Mouse (Mus musculus): ENCODE data around the gene 6030458C11Rik. TPM values are rescaled to one million over a fixed set of nuclear protein-coding genes. Genes with fewer than 3 reads are reported as not detected.
"Not testable (repeated sequence)": the region's sequence is repeated elsewhere in the genome, so short reads cannot be mapped to it uniquely, and the experiment has no call there.

Gene 6030458C11Rik
- polyA plus RNA-seq, 1 experiment from 2014 or later: 25.5 TPM

- H3K9me3 ChIP-seq (replicated peaks; ENCODE audit: control insufficient read depth, low read length); H3K9ac ChIP-seq (ENCODE audit: low read length); H3K27me3 ChIP-seq (ENCODE audit: control insufficient read depth, insufficient read depth, low read length); H3K36me3 ChIP-seq (ENCODE audit: control insufficient read depth, insufficient read depth); H3K4me3 ChIP-seq (ENCODE audit: low read length); ATAC-seq (replicated peaks; ENCODE audit: extremely low read depth, insufficient read depth, low FRiP score); H3K4me1 ChIP-seq (ENCODE audit: control insufficient read depth, insufficient read depth, low read length); H3K27ac ChIP-seq (ENCODE audit: low read length): not testable (repeated sequence)
- WGBS: 72% methylated on average over 2 of the region's 2 CpGs
- peak overlapping the region; percentile 30; the same call in 1 of the 2 replicates for H3K4me2 ChIP-seq (ENCODE audit: low read depth, low read length)
These were observed 23.3 kb downstream of the 6030458C11Rik start for GRCm38 (mm10) chr15:12801142-12801506.

- no peaks in the 10 kb centered on the region for H3K9me3 ChIP-seq (replicated peaks; ENCODE audit: control insufficient read depth, low read length)
- H3K27ac ChIP-seq (ENCODE audit: low read length): no peak overlapping the region
- H3K4me1 ChIP-seq (ENCODE audit: control insufficient read depth, insufficient read depth, low read length): peaks cover 3% of the 10 kb centered on the region; the same call in 1 of the 2 replicates
- 22% methylated on average over 15 of the region's 15 CpGs for WGBS
- H3K9ac ChIP-seq (ENCODE audit: low read length): 0 out of 2 replicates have a peak overlapping the region, but pooled peaks have one; percentile 9
- H3K4me3 ChIP-seq (ENCODE audit: low read length): no peak overlapping the region
- ATAC-seq (replicated peaks; ENCODE audit: extremely low read depth, insufficient read depth, low FRiP score): peak; percentile 41; the same call in 1 of the 2 replicates
- H3K4me2 ChIP-seq (ENCODE audit: low read depth, low read length): peak overlapping the region; percentile 30
- H3K36me3 ChIP-seq (ENCODE audit: control insufficient read depth, insufficient read depth): no peaks in the 10 kb centered on the region
- H3K27me3 ChIP-seq (ENCODE audit: control insufficient read depth, insufficient read depth, low read length): no peaks in the 10 kb centered on the region
These were observed 23.9 kb downstream of the 6030458C11Rik start for GRCm38 (mm10) chr15:12800405-12801141.

DNA sequence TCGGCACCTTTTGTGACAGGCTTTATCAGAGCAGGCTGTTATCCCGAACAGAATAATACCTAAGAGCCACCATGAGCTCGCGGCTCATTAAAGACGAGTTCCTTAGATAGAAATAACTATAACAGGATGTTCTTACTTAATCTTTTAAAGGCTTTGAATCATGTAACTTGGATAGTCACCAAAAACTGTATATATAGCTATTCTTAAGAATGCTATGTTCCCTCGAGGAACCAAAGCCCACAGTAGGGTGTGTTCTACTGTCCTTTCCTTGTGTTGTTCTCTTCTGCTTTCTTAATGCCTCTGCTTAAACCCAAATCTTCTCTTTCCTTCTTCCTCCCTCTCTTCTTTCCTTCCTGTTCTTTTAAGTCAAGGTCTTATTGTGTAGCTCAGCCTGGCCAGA is 26.4 kb downstream of the 6030458C11Rik start:
- ATAC-seq (replicated peaks; ENCODE audit: extremely low read depth, insufficient read depth, low FRiP score): no peak
- Histone ChIP-seq H3K27me3 (ENCODE audit: control insufficient read depth, insufficient read depth, low read length) (no peaks in the 10 kb centered on the region), H3K4me2 (ENCODE audit: low read depth, low read length) (no peak overlapping the region), H3K36me3 (ENCODE audit: control insufficient read depth, insufficient read depth) (no peaks in the 10 kb centered on the region), H3K27ac (ENCODE audit: low read length) (no peak overlapping the region), H3K9me3 (replicated peaks; ENCODE audit: control insufficient read depth, low read length) (no peaks in the 10 kb centered on the region), H3K4me1 (ENCODE audit: control insufficient read depth, insufficient read depth, low read length) (peaks cover 3% of the 10 kb centered on the region; the same call in 1 of the 2 replicates), H3K4me3 (ENCODE audit: low read length) (no peak overlapping the region), H3K9ac (ENCODE audit: low read length) (no peak overlapping the region)
- 44% methylated on average over 6 of the region's 6 CpGs for WGBS

DNA sequence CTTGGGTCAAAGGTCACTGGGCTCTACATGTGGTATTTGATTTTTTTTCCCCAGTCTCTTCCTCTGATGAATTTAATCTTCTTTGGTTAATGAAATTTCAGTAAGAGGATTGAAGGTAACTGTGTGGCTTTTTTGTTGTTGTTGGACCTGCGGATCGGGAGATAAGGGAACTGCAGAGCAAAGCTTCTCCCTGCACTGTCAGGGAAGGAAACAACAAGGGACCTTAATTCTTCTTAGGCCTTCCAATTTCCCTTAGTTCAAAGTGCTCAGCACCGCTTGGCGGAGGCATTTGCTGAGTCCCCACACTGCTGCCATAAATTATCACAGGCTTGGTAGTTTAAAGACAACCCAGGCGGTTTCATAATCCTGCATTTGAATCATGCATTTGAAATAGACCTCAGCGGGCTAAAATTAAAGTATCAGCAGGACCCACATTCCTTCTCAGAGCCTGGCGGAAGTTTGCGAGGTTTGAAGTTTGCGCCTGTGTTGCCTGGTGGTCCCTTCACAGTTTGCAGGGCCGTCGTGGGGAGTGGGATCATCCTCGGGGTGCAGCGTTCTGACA is 28.5 kb downstream of the 6030458C11Rik start:
- no peak overlapping the region for H3K4me3 ChIP-seq (ENCODE audit: low read length)

GRCm38 (mm10) chr15:12795457-12795894 is 29.0 kb downstream of the 6030458C11Rik start:
- 0 out of 2 replicates have a peak, but pooled peaks have one; percentile 14 for ATAC-seq (replicated peaks; ENCODE audit: extremely low read depth, insufficient read depth, low FRiP score)

More for the DNA sequence above, 28.5 kb downstream of the 6030458C11Rik start:
- no peak for ATAC-seq (replicated peaks; ENCODE audit: extremely low read depth, insufficient read depth, low FRiP score)
- Histone ChIP-seq H3K36me3 (ENCODE audit: control insufficient read depth, insufficient read depth) (no peaks in the 10 kb centered on the region), H3K27ac (ENCODE audit: low read length) (no peak overlapping the region), H3K4me1 (ENCODE audit: control insufficient read depth, insufficient read depth, low read length) (peaks cover 3% of the 10 kb centered on the region; the same call in 1 of the 2 replicates), H3K9ac (ENCODE audit: low read length) (no peak overlapping the region), H3K9me3 (replicated peaks; ENCODE audit: control insufficient read depth, low read length) (no peaks in the 10 kb centered on the region), H3K27me3 (ENCODE audit: control insufficient read depth, insufficient read depth, low read length) (no peaks in the 10 kb centered on the region), H3K4me2 (ENCODE audit: low read depth, low read length) (no peak overlapping the region)
- WGBS: 47% methylated on average over 13 of the region's 13 CpGs

DNA sequence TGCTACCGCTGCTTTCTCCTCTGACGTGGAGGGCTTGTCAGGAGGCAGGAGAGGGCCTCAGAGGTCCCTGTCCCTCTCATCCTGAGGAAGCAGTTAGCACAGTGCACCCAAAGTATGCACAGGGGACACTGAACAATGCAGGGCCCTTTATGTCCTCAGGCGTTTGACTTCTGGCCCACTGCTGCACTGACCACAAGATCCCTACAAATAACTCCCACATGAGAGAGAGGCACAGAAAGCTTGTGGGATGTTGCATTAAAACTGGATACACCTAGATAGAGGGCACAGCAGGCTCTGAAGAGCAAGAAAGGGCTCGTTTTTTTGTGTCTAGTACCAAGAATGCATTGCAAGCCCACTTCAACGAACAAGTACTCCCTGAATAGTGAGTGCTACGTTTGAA is 30.1 kb downstream of the 6030458C11Rik start:
- no peak for ATAC-seq (replicated peaks; ENCODE audit: extremely low read depth, insufficient read depth, low FRiP score)
- Histone ChIP-seq H3K9me3 (replicated peaks; ENCODE audit: control insufficient read depth, low read length) (no peaks in the 10 kb centered on the region), H3K4me2 (ENCODE audit: low read depth, low read length) (no peak overlapping the region), H3K4me1 (ENCODE audit: control insufficient read depth, insufficient read depth, low read length) (0 out of 2 replicates have a peak, but pooled peaks cover 2% of the 10 kb centered on the region), H3K27ac (ENCODE audit: low read length) (no peak overlapping the region), H3K36me3 (ENCODE audit: control insufficient read depth, insufficient read depth) (no peaks in the 10 kb centered on the region), H3K27me3 (ENCODE audit: control insufficient read depth, insufficient read depth, low read length) (no peaks in the 10 kb centered on the region), H3K4me3 (ENCODE audit: low read length) (no peak overlapping the region), H3K9ac (ENCODE audit: low read length) (no peak overlapping the region)
- whole genome bisulfite sequencing: 78% methylated on average over 6 of the region's 6 CpGs

More at GRCm38 (mm10) chr15:12795457-12795894, 29.0 kb downstream of the 6030458C11Rik start:
- H3K9me3 ChIP-seq (replicated peaks; ENCODE audit: control insufficient read depth, low read length): no peaks in the 10 kb centered on the region
- no peak overlapping the region for H3K9ac ChIP-seq (ENCODE audit: low read length)
- WGBS: 5% methylated on average over 2 of the region's 2 CpGs
- H3K27ac ChIP-seq (ENCODE audit: low read length): no peak overlapping the region
- H3K4me3 ChIP-seq (ENCODE audit: low read length): no peak overlapping the region
- peaks cover 2% of the 10 kb centered on the region; the same call in 1 of the 2 replicates for H3K4me1 ChIP-seq (ENCODE audit: control insufficient read depth, insufficient read depth, low read length)
- no peaks in the 10 kb centered on the region for H3K27me3 ChIP-seq (ENCODE audit: control insufficient read depth, insufficient read depth, low read length)
- no peak overlapping the region for H3K4me2 ChIP-seq (ENCODE audit: low read depth, low read length)
- no peaks in the 10 kb centered on the region for H3K36me3 ChIP-seq (ENCODE audit: control insufficient read depth, insufficient read depth)

DNA sequence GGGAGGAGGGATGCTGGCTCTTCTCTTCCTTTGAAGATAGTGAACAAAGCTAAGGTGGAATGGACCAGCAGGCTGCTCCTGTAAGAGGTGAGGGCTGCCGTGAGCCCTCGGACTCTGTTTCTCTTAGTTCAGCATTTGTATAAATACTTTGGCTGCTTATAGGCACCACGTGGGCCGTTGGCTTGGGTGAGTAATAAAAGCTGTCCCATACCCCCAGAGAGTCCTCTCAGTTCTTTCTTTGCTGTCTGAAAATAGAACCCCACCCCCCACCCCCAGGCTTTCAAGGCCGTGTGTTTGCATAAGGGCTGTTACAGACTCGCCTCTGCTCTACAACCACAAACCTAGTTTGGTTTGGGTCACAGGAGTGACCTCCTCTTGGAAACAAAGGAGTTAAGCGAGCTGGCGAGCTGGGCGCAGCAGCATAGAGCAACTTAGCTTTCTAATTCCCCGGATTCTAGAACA is 35.0 kb downstream of the 6030458C11Rik start:
- Histone ChIP-seq H3K9ac (ENCODE audit: low read length) (peak overlapping the region; percentile 35), H3K4me2 (ENCODE audit: low read depth, low read length) (peak overlapping the region; percentile 5; the same call in 1 of the 2 replicates), H3K36me3 (ENCODE audit: control insufficient read depth, insufficient read depth) (no peaks in the 10 kb centered on the region), H3K4me3 (ENCODE audit: low read length) (no peak overlapping the region), H3K9me3 (replicated peaks; ENCODE audit: control insufficient read depth, low read length) (no peaks in the 10 kb centered on the region), H3K27me3 (ENCODE audit: control insufficient read depth, insufficient read depth, low read length) (no peaks in the 10 kb centered on the region), H3K4me1 (ENCODE audit: control insufficient read depth, insufficient read depth, low read length) (0 out of 2 replicates have a peak, but pooled peaks cover 2% of the 10 kb centered on the region), H3K27ac (ENCODE audit: low read length) (peak overlapping the region; percentile 37; the same call in 1 of the 2 replicates)
- whole genome bisulfite sequencing: 28% methylated on average over 10 of the region's 10 CpGs
- 0 out of 2 replicates have a peak, but pooled peaks have one; percentile 18 for ATAC-seq (replicated peaks; ENCODE audit: extremely low read depth, insufficient read depth, low FRiP score)

GRCm38 (mm10) chr15:12788536-12788935 is 35.9 kb downstream of the 6030458C11Rik start:
- H3K27me3 ChIP-seq (ENCODE audit: control insufficient read depth, insufficient read depth, low read length): no peaks in the 10 kb centered on the region
- no peak for ATAC-seq (replicated peaks; ENCODE audit: extremely low read depth, insufficient read depth, low FRiP score)
- H3K9me3 ChIP-seq (replicated peaks; ENCODE audit: control insufficient read depth, low read length): no peaks in the 10 kb centered on the region
- WGBS: 79% methylated on average over 5 of the region's 5 CpGs
- no peak overlapping the region for H3K9ac ChIP-seq (ENCODE audit: low read length)
- no peak overlapping the region for H3K27ac ChIP-seq (ENCODE audit: low read length)
- H3K4me1 ChIP-seq (ENCODE audit: control insufficient read depth, insufficient read depth, low read length): 0 out of 2 replicates have a peak, but pooled peaks cover 2% of the 10 kb centered on the region
- no peaks in the 10 kb centered on the region for H3K36me3 ChIP-seq (ENCODE audit: control insufficient read depth, insufficient read depth)
- H3K4me2 ChIP-seq (ENCODE audit: low read depth, low read length): no peak overlapping the region
- H3K4me3 ChIP-seq (ENCODE audit: low read length): no peak overlapping the region

Measured in heart, embryonic 16.5 days (tissue).